Mouse (Mus musculus) hindbrain, embryonic 11.5 days (tissue): ENCODE data around the gene Strip1. TPM values are rescaled to one million over a fixed set of nuclear protein-coding genes. Genes with fewer than 3 reads are reported as not detected.

Experiments used
- ATAC-seq: fragments of 200-750 bp; cut with Nextera tagmentation; 2 replicates; pipeline ENCODE4 v1.8.0; 2017; ENCODE audit warnings: mild to moderate bottlenecking, moderate TSS enrichment, moderate library complexity; ENCODE audit not compliant: low FRiP score
- DNase-seq: peaks from one replicate; pipeline ENCODE4 v3.0.0-alpha.2; 2015; ENCODE audit warnings: low spot score
- H3K27ac ChIP-seq: fragments of 300-500 bp; sonication (generic); 2 replicates; pipeline ENCODE4 v1.5.1; 2014; ENCODE audit warnings: mild to moderate bottlenecking, low read depth, low read length
- H3K27me3 ChIP-seq: fragments of 300-500 bp; sonication (generic); 2 replicates; pipeline ENCODE4 v1.6.1; 2014; ENCODE audit warnings: mild to moderate bottlenecking, low read length, moderate library complexity, mixed read lengths; ENCODE audit not compliant: control insufficient read depth, insufficient read depth
- H3K36me3 ChIP-seq: fragments of 300-500 bp; sonication (generic); 2 replicates; pipeline ENCODE4 v1.6.1; 2014; ENCODE audit warnings: mild to moderate bottlenecking, low read length, moderate library complexity, mixed read lengths; ENCODE audit not compliant: control insufficient read depth, insufficient read depth
- H3K4me1 ChIP-seq: fragments of 300-500 bp; sonication (generic); replicated peaks from 2 replicates; pipeline ENCODE4 v1.6.1; 2014; ENCODE audit warnings: low read length, mixed read lengths; ENCODE audit not compliant: control insufficient read depth, insufficient read depth
- H3K4me2 ChIP-seq: fragments of 300-500 bp; sonication (generic); replicated peaks from 2 replicates; pipeline ENCODE4 v1.6.1; 2014; ENCODE audit warnings: mild to moderate bottlenecking, low read depth, low read length
- H3K4me3 ChIP-seq: fragments of 300-500 bp; sonication (generic); 2 replicates; pipeline ENCODE4 v1.5.1; 2014; ENCODE audit warnings: low read depth, low read length
- H3K9ac ChIP-seq: fragments of 300-500 bp; sonication (generic); 2 replicates; pipeline ENCODE4 v1.6.1; 2014; ENCODE audit warnings: low read depth, low read length
- H3K9me3 ChIP-seq: fragments of 300-500 bp; sonication (generic); 2 replicates; pipeline ENCODE4 v1.6.1; 2016; ENCODE audit warnings: low read length; ENCODE audit not compliant: control insufficient read depth
- WGBS: fragments of 180-500 bp; shearing (Covaris S2); extraction: QIAGEN DNeasy Blood & Tissue Kit; methylation state at CpG from one replicate; pipeline ENCODE4 v1.1.7; 2014; 5-methylcytosine and 5-hydroxymethylcytosine counted together
- polyA plus RNA-seq: library from polyadenylated mRNA; unstranded; fragments of >200 nt; fragmentation: Nextera tagmentation; extraction: Ambion mirVana; gene quantifications from 2 replicates; pipeline ENCODE4 v1.2.1, GENCODE M21; 2014

Strip1 gene
- polyA plus RNA-seq, 1 experiment from 2014 or later = 85.1 TPM

- peaks cover 44% of the 10 kb centered on the region for H3K36me3 ChIP-seq
- no peak overlapping the region for H3K4me3 ChIP-seq
- DNase-seq (no peak), ATAC-seq (no peak)
- no peaks in the 10 kb centered on the region for H3K27me3 ChIP-seq
- 94% methylated on average over 7 of the region's 7 CpGs for WGBS
- no peak overlapping the region for H3K4me2 ChIP-seq
- no peaks in the 10 kb centered on the region for H3K4me1 ChIP-seq
- H3K9me3 ChIP-seq = no peaks in the 10 kb centered on the region
- no peak overlapping the region for H3K27ac ChIP-seq
- H3K9ac ChIP-seq = no peak overlapping the region
Observed at GRCm38 (mm10) chr3:107622537-107622936, 9.0 kb downstream of the Strip1 start.

- no peaks in the 10 kb centered on the region for H3K4me1 ChIP-seq
- H3K27me3 ChIP-seq = no peaks in the 10 kb centered on the region
- DNase-seq (no peak), ATAC-seq (no peak)
- no peak overlapping the region for H3K4me3 ChIP-seq
- WGBS = 90% methylated on average over 21 of the region's 21 CpGs
- H3K36me3 ChIP-seq = peaks cover 43% of the 10 kb centered on the region
- H3K4me2 ChIP-seq = no peak overlapping the region
- H3K9me3 ChIP-seq = no peaks in the 10 kb centered on the region
- H3K9ac ChIP-seq = no peak overlapping the region
- no peak overlapping the region for H3K27ac ChIP-seq
Observed at GRCm38 (mm10) chr3:107621286-107622075, 10.0 kb downstream of the Strip1 start.

- no peaks in the 10 kb centered on the region for H3K27me3 ChIP-seq
- no peak for DNase-seq
- 89% methylated on average over 6 of the region's 6 CpGs for WGBS
- peaks cover 36% of the 10 kb centered on the region for H3K36me3 ChIP-seq
- no peak overlapping the region for H3K4me2 ChIP-seq
- H3K9ac ChIP-seq = no peak overlapping the region
- no peak overlapping the region for H3K4me3 ChIP-seq
- no peaks in the 10 kb centered on the region for H3K9me3 ChIP-seq
- H3K4me1 ChIP-seq = no peaks in the 10 kb centered on the region
- ATAC-seq = no peak
- H3K27ac ChIP-seq = no peak overlapping the region
Observed at GRCm38 (mm10) chr3:107619911-107620310, 11.6 kb downstream of the Strip1 start.

- H3K9ac ChIP-seq = no peak overlapping the region
- H3K9me3 ChIP-seq = no peaks in the 10 kb centered on the region
- H3K4me3 ChIP-seq = no peak overlapping the region
- H3K27me3 ChIP-seq = no peaks in the 10 kb centered on the region
- no peak overlapping the region for H3K4me2 ChIP-seq
- ATAC-seq (no peak), DNase-seq (no peak)
- no peak overlapping the region for H3K27ac ChIP-seq
- peaks cover 35% of the 10 kb centered on the region for H3K36me3 ChIP-seq
- H3K4me1 ChIP-seq = no peaks in the 10 kb centered on the region
- WGBS = 95% methylated on average over 3 of the region's 3 CpGs
Observed at GRCm38 (mm10) chr3:107617800-107618199, 13.7 kb downstream of the Strip1 start.

GRCm38 (mm10) chr3:107612902-107613525, 18.5 kb downstream of the Strip1 start:
- no peak overlapping the region for H3K4me3 ChIP-seq
- no peaks in the 10 kb centered on the region for H3K9me3 ChIP-seq
- DNase-seq = peak; percentile 82
- no peak overlapping the region for H3K9ac ChIP-seq
- H3K36me3 ChIP-seq = peaks cover 18% of the 10 kb centered on the region
- H3K27ac ChIP-seq = no peak overlapping the region
- no peaks in the 10 kb centered on the region for H3K4me1 ChIP-seq
- WGBS = 89% methylated on average over 11 of the region's 11 CpGs
- no peaks in the 10 kb centered on the region for H3K27me3 ChIP-seq
- H3K4me2 ChIP-seq = no peak overlapping the region
- peak; percentile 28; the same call in 1 of the 2 replicates for ATAC-seq

GRCm38 (mm10) chr3:107611394-107611793, 20.1 kb downstream of the Strip1 start:
- Histone ChIP-seq H3K9ac (no peak overlapping the region), H3K4me1 (no peaks in the 10 kb centered on the region), H3K4me2 (no peak overlapping the region), H3K4me3 (no peak overlapping the region), H3K27ac (no peak overlapping the region), H3K36me3 (peaks cover 9% of the 10 kb centered on the region), H3K9me3 (no peaks in the 10 kb centered on the region), H3K27me3 (no peaks in the 10 kb centered on the region)
- DNase-seq (no peak), ATAC-seq (no peak)
- 79% methylated on average over 4 of the region's 4 CpGs for WGBS

GRCm38 (mm10) chr3:107609376-107609775, 22.1 kb downstream of the Strip1 start:
- H3K27me3 ChIP-seq = peaks cover 3% of the 10 kb centered on the region; the same call in 1 of the 2 replicates
- no peaks in the 10 kb centered on the region for H3K9me3 ChIP-seq
- no peak overlapping the region for H3K4me3 ChIP-seq
- H3K27ac ChIP-seq = no peak overlapping the region
- H3K4me1 ChIP-seq = no peaks in the 10 kb centered on the region
- no peak overlapping the region for H3K9ac ChIP-seq
- DNase-seq = no peak
- 65% methylated on average over 3 of the region's 3 CpGs for WGBS
- H3K4me2 ChIP-seq = no peak overlapping the region
- no peak for ATAC-seq
- H3K36me3 ChIP-seq = peaks cover 4% of the 10 kb centered on the region; the same call in 1 of the 2 replicates

- no peak overlapping the region for H3K4me2 ChIP-seq
- H3K9ac ChIP-seq = no peak overlapping the region
- peaks cover 2% of the 10 kb centered on the region; the same call in 1 of the 2 replicates for H3K36me3 ChIP-seq
- H3K4me1 ChIP-seq = no peaks in the 10 kb centered on the region
- 78% methylated on average over 4 of the region's 4 CpGs for WGBS
- no peak overlapping the region for H3K4me3 ChIP-seq
- H3K27ac ChIP-seq = no peak overlapping the region
- H3K27me3 ChIP-seq = peaks cover 3% of the 10 kb centered on the region; the same call in 1 of the 2 replicates
- DNase-seq (no peak), ATAC-seq (no peak)
- no peaks in the 10 kb centered on the region for H3K9me3 ChIP-seq
Observed at GRCm38 (mm10) chr3:107608808-107609207, 22.7 kb downstream of the Strip1 start.

GRCm38 (mm10) chr3:107607221-107607620, 24.3 kb downstream of the Strip1 start:
- peaks cover 3% of the 10 kb centered on the region; the same call in 1 of the 2 replicates for H3K27me3 ChIP-seq
- no peak overlapping the region for H3K4me2 ChIP-seq
- no peak overlapping the region for H3K27ac ChIP-seq
- DNase-seq (no peak), ATAC-seq (no peak)
- no peak overlapping the region for H3K9ac ChIP-seq
- H3K9me3 ChIP-seq = no peaks in the 10 kb centered on the region
- H3K4me3 ChIP-seq = no peak overlapping the region
- no peaks in the 10 kb centered on the region for H3K4me1 ChIP-seq
- WGBS = 89% methylated on average over 8 of the region's 8 CpGs
- no peaks in the 10 kb centered on the region for H3K36me3 ChIP-seq
